Mouse (Mus musculus): ENCODE measurements around the gene Acsf3. TPM values are rescaled to one million over a fixed set of nuclear protein-coding genes. Genes with fewer than 3 reads are reported as not detected.
A peak's percentile ranks its signal among the peaks of the same experiment; 100 is the strongest.

Acsf3 gene
- polyA plus RNA-seq, 1 experiment from 2014 or later = 18.7 TPM

DNA sequence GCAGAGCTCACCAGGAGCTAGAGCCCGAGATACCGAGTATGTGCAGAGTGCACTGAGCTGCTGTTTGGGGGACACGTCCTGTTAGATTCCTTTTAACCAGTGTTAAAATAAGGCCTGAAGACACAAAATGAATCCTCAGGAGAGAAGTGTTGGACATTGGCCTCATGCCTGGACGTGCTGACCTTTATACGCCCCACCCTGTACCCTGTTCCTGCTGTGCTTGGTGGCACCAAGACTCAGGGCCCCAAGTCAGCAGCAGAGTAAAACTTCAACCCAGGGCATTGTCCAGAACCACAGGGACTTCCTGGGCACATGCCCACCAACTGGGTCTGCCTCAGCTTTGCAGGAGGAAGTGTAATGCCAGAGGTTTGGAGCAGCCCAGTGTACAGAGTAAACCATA is 14.5 kb downstream of the Acsf3 start:
- WGBS = 91% methylated on average over 5 of the region's 5 CpGs
- H3K9me3 ChIP-seq = no peaks in the 10 kb centered on the region
- no peaks in the 10 kb centered on the region for H3K4me1 ChIP-seq
- ATAC-seq (ENCODE audit: insufficient number of reproducible peaks, insufficient read depth, low FRiP score, low TSS enrichment) = no peak
- H3K4me2 ChIP-seq (replicated peaks) = no peak overlapping the region
- H3K27me3 ChIP-seq = no peaks in the 10 kb centered on the region
- no peak overlapping the region for H3K27ac ChIP-seq
- no peak overlapping the region for H3K4me3 ChIP-seq
- H3K9ac ChIP-seq = no peak overlapping the region
- H3K36me3 ChIP-seq = peaks cover 27% of the 10 kb centered on the region

GRCm38 (mm10) chr8:122793375-122794174 is 18.3 kb downstream of the Acsf3 start:
- Histone ChIP-seq H3K27ac (no peak overlapping the region), H3K9me3 (no peaks in the 10 kb centered on the region), H3K9ac (no peak overlapping the region), H3K27me3 (no peaks in the 10 kb centered on the region), H3K4me2 (replicated peaks) (no peak overlapping the region), H3K4me3 (no peak overlapping the region), H3K36me3 (peaks cover 15% of the 10 kb centered on the region; the same call in 1 of the 2 replicates), H3K4me1 (no peaks in the 10 kb centered on the region)
- no peak for ATAC-seq (ENCODE audit: insufficient number of reproducible peaks, insufficient read depth, low FRiP score, low TSS enrichment)
- 90% methylated on average over 18 of the region's 18 CpGs for WGBS

DNA sequence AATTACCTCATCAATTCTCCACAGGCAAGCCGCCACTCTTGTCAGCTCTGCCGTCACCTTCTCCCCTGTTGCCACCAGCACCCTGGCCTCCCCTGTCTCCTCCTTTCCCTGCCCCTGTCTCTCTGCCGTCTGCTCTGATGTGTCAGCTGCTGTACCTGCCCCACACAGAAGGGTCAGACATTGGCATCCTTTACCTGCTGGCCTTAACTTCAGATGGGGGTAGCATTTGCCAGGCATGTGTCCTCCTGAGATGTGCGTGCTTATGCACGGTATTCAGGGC is 18.8 kb downstream of the Acsf3 start:
- no peak overlapping the region for H3K9ac ChIP-seq
- WGBS = 87% methylated on average over 5 of the region's 5 CpGs
- no peaks in the 10 kb centered on the region for H3K4me1 ChIP-seq

GRCm38 (mm10) chr8:122803906-122804761 is 28.8 kb downstream of the Acsf3 start:
- Histone ChIP-seq H3K27me3 (no peaks in the 10 kb centered on the region), H3K27ac (no peak overlapping the region), H3K36me3 (no peaks in the 10 kb centered on the region), H3K4me2 (replicated peaks) (no peak overlapping the region), H3K4me1 (peaks cover 7% of the 10 kb centered on the region; the same call in 1 of the 2 replicates), H3K9ac (no peak overlapping the region), H3K4me3 (no peak overlapping the region), H3K9me3 (no peaks in the 10 kb centered on the region)
- 26% methylated on average over 15 of the region's 15 CpGs for WGBS
- no peak for ATAC-seq (ENCODE audit: insufficient number of reproducible peaks, insufficient read depth, low FRiP score, low TSS enrichment)

More for the DNA sequence above, 18.8 kb downstream of the Acsf3 start:
- ATAC-seq (ENCODE audit: insufficient number of reproducible peaks, insufficient read depth, low FRiP score, low TSS enrichment) = no peak
- H3K27me3 ChIP-seq = no peaks in the 10 kb centered on the region
- peaks cover 15% of the 10 kb centered on the region; the same call in 1 of the 2 replicates for H3K36me3 ChIP-seq
- H3K27ac ChIP-seq = no peak overlapping the region
- no peak overlapping the region for H3K4me2 ChIP-seq (replicated peaks)
- H3K9me3 ChIP-seq = no peaks in the 10 kb centered on the region
- no peak overlapping the region for H3K4me3 ChIP-seq

DNA sequence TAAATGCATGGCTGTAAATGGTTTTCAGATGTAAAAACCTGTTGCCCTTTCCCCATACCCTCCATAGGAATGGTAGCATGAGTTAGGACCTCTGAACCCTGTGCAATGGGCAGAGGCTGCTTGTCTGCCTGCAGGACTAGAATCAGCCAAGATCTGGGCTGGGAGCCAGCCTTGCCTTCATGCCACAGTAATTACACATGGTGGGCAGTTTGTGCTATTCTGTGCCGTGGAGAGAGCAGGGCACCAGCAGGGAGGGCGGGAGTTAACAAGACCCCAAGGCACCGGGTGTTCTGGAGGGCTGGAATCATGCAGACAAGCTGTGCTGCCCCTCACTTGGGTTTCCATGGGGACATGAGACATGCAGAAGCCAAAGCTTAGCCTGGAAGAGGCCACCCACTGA is 30.1 kb downstream of the Acsf3 start:
- H3K9me3 ChIP-seq = no peaks in the 10 kb centered on the region
- H3K9ac ChIP-seq = no peak overlapping the region
- no peaks in the 10 kb centered on the region for H3K36me3 ChIP-seq
- peaks cover 7% of the 10 kb centered on the region; the same call in 1 of the 2 replicates for H3K4me1 ChIP-seq
- H3K27me3 ChIP-seq = no peaks in the 10 kb centered on the region
- 52% methylated on average over 3 of the region's 3 CpGs for WGBS
- no peak overlapping the region for H3K4me2 ChIP-seq (replicated peaks)
- ATAC-seq (ENCODE audit: insufficient number of reproducible peaks, insufficient read depth, low FRiP score, low TSS enrichment) = no peak
- no peak overlapping the region for H3K4me3 ChIP-seq
- H3K27ac ChIP-seq = no peak overlapping the region

DNA sequence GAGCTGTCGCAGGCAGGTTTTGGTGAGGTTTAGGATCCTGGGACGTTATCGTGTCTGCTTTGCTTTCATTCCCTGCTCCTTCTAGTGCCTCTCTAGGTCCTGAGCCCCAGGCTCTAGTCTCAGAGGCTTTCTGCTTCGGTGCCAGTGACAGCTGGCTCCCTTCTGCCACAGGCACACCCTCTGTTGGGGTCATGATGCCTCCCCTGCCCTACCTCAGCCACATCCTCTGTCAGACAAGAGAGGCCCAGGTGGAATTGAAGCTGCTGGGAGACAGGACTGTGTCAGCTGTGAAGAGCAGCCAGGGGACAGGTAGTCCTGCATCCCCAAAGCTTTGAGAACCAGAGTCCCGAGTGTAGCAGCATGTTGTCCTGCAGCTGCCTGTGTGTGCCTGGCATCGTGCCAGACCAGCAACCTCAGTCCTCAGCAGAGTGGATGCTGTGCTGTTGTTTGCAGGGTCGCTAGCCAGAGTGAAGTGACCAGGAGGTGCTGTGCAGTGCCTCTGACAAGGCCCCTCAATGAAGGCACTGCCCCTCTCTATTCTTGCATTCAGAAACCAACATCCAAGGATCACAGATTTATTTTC is 31.8 kb downstream of the Acsf3 start:
- Histone ChIP-seq H3K9me3 (no peaks in the 10 kb centered on the region), H3K27me3 (no peaks in the 10 kb centered on the region), H3K4me2 (replicated peaks) (no peak overlapping the region), H3K4me1 (peaks cover 7% of the 10 kb centered on the region; the same call in 1 of the 2 replicates), H3K9ac (no peak overlapping the region; the same call in 1 of the 2 replicates), H3K27ac (no peak overlapping the region), H3K4me3 (no peak overlapping the region), H3K36me3 (peaks cover 5% of the 10 kb centered on the region; the same call in 1 of the 2 replicates)
- 75% methylated on average over 7 of the region's 7 CpGs for WGBS
- no peak for ATAC-seq (ENCODE audit: insufficient number of reproducible peaks, insufficient read depth, low FRiP score, low TSS enrichment)

DNA sequence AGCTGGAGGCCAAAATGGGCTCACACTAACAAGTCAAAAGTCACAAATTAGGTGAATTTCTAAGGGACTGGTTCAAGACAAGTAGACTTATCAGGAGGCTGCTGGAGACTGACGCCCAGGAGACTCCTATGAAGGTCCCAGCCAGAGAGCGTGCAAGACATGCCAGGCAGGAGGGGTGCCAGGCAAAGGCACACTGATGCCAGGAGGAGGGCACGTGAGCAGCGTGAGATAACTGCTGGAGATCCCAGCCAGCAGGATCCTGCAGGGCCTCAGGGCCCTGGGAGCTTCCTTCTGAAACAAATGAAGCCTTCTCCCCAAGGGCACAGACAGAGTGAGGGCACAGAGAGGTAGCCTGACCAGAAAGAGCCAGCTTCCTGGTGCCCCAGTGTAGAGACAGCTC is 32.6 kb downstream of the Acsf3 start:
- H3K27me3 ChIP-seq = no peaks in the 10 kb centered on the region
- peaks cover 7% of the 10 kb centered on the region; the same call in 1 of the 2 replicates for H3K4me1 ChIP-seq
- no peak overlapping the region for H3K27ac ChIP-seq

GRCm38 (mm10) chr8:122810376-122810775 is 35.1 kb downstream of the Acsf3 start:
- H3K9ac ChIP-seq = no peak overlapping the region

More for the DNA sequence above, 32.6 kb downstream of the Acsf3 start:
- 87% methylated on average over 4 of the region's 4 CpGs for WGBS
- Histone ChIP-seq H3K9me3 (no peaks in the 10 kb centered on the region), H3K36me3 (peaks cover 7% of the 10 kb centered on the region; the same call in 1 of the 2 replicates), H3K9ac (no peak overlapping the region), H3K4me3 (no peak overlapping the region), H3K4me2 (replicated peaks) (no peak overlapping the region)
- ATAC-seq (ENCODE audit: insufficient number of reproducible peaks, insufficient read depth, low FRiP score, low TSS enrichment) = no peak

GRCm38 (mm10) chr8:122811870-122812494 is 36.7 kb downstream of the Acsf3 start:
- ATAC-seq (ENCODE audit: insufficient number of reproducible peaks, insufficient read depth, low FRiP score, low TSS enrichment) = no peak
- H3K36me3 ChIP-seq = peaks cover 28% of the 10 kb centered on the region
- H3K4me2 ChIP-seq (replicated peaks) = no peak overlapping the region
- H3K27me3 ChIP-seq = no peaks in the 10 kb centered on the region
- no peaks in the 10 kb centered on the region for H3K9me3 ChIP-seq
- H3K4me1 ChIP-seq = no peaks in the 10 kb centered on the region
- no peak overlapping the region for H3K9ac ChIP-seq
- H3K27ac ChIP-seq = no peak overlapping the region
- WGBS = 92% methylated on average over 16 of the region's 16 CpGs
- H3K4me3 ChIP-seq = no peak overlapping the region

More at GRCm38 (mm10) chr8:122810376-122810775, 35.1 kb downstream of the Acsf3 start:
- no peak overlapping the region for H3K4me3 ChIP-seq
- H3K4me2 ChIP-seq (replicated peaks) = no peak overlapping the region
- WGBS = 88% methylated on average over 8 of the region's 8 CpGs
- no peaks in the 10 kb centered on the region for H3K4me1 ChIP-seq
- H3K27ac ChIP-seq = no peak overlapping the region
- no peaks in the 10 kb centered on the region for H3K9me3 ChIP-seq
- ATAC-seq (ENCODE audit: insufficient number of reproducible peaks, insufficient read depth, low FRiP score, low TSS enrichment) = no peak
- H3K36me3 ChIP-seq = peaks cover 24% of the 10 kb centered on the region
- H3K27me3 ChIP-seq = no peaks in the 10 kb centered on the region

GRCm38 (mm10) chr8:122812610-122813250 is 37.4 kb downstream of the Acsf3 start:
- Histone ChIP-seq H3K9ac (no peak overlapping the region), H3K4me3 (no peak overlapping the region), H3K9me3 (no peaks in the 10 kb centered on the region), H3K4me1 (peaks cover 2% of the 10 kb centered on the region), H3K27ac (no peak overlapping the region), H3K36me3 (peaks cover 35% of the 10 kb centered on the region), H3K4me2 (replicated peaks) (no peak overlapping the region), H3K27me3 (no peaks in the 10 kb centered on the region)
- ATAC-seq (ENCODE audit: insufficient number of reproducible peaks, insufficient read depth, low FRiP score, low TSS enrichment) = 0 out of 2 replicates have a peak, but pooled peaks have one; percentile 16
- 67% methylated on average over 14 of the region's 14 CpGs for WGBS

- no peak overlapping the region for H3K4me2 ChIP-seq (replicated peaks)
- WGBS = 24% methylated on average over 7 of the region's 7 CpGs
- H3K4me1 ChIP-seq = peaks cover 5% of the 10 kb centered on the region
- ATAC-seq (ENCODE audit: insufficient number of reproducible peaks, insufficient read depth, low FRiP score, low TSS enrichment) = no peak
- H3K4me3 ChIP-seq = no peak overlapping the region
- peaks cover 35% of the 10 kb centered on the region for H3K36me3 ChIP-seq
- H3K9ac ChIP-seq = no peak overlapping the region
- H3K27me3 ChIP-seq = no peaks in the 10 kb centered on the region
- no peaks in the 10 kb centered on the region for H3K9me3 ChIP-seq
- no peak overlapping the region for H3K27ac ChIP-seq
Measured at GRCm38 (mm10) chr8:122814608-122815007, 39.3 kb downstream of the Acsf3 start.

Measured in embryonic facial prominence, embryonic 12.5 days (tissue).